Mouse (Mus musculus) layer of hippocampus, adult 2 months (tissue): ENCODE measurements around the gene Arid5a. TPM values are rescaled to one million over a fixed set of nuclear protein-coding genes. Genes with fewer than 3 reads are reported as not detected.

Experiments
- DNase-seq, 2 experiments: peaks; one replicate each; pipeline ENCODE4 v3.0.0; 2022; ENCODE audit warnings: low spot score in 2 of 2
- H3K27ac ChIP-seq: fragments of 200-600 bp; 2 replicates; pipeline ENCODE4 v1.8.1; 2022
- H3K4me3 ChIP-seq: fragments of 200-600 bp; 2 replicates; pipeline ENCODE4 v1.8.1; 2022; ENCODE audit warnings: mild to moderate bottlenecking
- CTCF ChIP-seq: fragments of 200-600 bp; conservative IDR thresholded peaks from 2 replicates; pipeline ENCODE4 v1.8.1; 2022; ENCODE audit warnings: antibody characterized with exemption, mild to moderate bottlenecking, moderate library complexity
- total RNA-seq, 2 experiments: library from RNA; stranded (reverse); gene quantifications; 2 replicates each; pipeline ENCODE4 v1.2.3; 2021

Gene Arid5a
- total RNA-seq, 2 experiments from 2014 or later, result 15.1 to 15.4 TPM

DNA sequence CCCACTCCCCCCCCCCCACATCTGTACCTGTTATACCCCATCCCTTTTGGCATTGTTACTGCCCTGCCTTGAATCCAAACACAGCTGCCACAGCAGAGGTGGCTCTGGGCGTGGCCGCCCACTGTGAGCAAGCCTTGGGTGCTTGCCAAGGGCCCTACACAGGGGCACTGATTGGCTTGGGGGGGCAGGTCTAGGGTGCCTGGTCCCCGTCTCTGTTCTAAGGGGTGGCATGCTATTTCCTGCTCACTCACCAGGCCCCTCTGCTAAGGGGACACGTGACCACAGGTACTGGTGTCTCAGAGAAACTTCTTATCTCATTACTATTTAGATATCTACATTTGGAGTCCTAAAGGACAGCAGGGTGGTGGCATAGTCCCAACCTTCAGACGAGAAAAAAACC lies 35.0 kb upstream of the Arid5a start:
- no peak for TF ChIP-seq CTCF
- H3K27ac ChIP-seq, result no peak overlapping the region
- no peak overlapping the region for H3K4me3 ChIP-seq
- DNase-seq, result no peak

DNA sequence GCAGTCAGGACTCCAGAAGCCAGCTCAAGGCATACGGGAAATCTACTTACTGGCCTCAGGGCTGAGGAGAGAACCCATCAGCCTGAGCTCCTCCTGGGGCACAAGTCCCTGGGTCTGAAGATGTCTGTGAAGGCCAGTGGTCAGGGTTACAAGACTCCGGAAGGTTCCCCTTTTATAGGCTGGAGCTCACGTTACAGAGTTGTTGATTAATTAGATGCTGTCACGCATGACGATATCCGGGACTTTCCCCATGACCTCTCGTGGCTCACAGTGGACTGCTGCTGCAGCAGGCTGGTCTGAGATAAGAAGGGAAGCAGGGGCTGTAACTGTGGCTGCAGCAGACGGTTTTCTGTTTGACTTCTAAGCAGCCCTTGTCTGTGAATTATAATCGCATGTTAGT lies 34.2 kb upstream of the Arid5a start:
- Histone ChIP-seq H3K27ac (no peak overlapping the region; the same call in 1 of the 2 replicates), H3K4me3 (no peak overlapping the region)
- no peak for TF ChIP-seq CTCF
- DNase-seq, result no peak

DNA sequence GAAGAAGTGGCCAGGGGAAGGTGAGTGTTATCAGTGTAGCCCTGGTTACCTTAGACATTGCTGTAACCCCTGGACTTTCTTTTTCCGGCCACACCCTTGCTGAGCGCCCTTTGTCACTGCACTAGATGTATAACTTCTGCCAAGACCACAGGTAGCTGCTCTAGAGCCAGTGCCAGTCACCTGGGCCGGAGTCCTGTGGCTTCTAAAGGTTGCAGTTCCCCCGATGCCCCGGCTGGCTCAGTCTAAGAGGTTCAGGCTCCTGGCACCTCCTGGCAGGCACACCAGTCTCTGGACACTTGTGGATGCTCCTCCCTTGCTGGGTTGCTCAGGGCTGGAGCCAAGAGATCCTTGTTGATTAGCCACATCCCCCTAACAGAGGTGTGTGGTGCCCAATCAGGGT lies 33.1 kb upstream of the Arid5a start, which contains the start of gene Neurl3:
TSS of gene Neurl3 (minus strand) at position 225 of the 400 bp plus-strand sequence.
- TF ChIP-seq CTCF, result no peak
- H3K27ac ChIP-seq, result no peak within 1 kb of the TSS
- no peak within 1 kb of the TSS for H3K4me3 ChIP-seq
- no peak for DNase-seq

DNA sequence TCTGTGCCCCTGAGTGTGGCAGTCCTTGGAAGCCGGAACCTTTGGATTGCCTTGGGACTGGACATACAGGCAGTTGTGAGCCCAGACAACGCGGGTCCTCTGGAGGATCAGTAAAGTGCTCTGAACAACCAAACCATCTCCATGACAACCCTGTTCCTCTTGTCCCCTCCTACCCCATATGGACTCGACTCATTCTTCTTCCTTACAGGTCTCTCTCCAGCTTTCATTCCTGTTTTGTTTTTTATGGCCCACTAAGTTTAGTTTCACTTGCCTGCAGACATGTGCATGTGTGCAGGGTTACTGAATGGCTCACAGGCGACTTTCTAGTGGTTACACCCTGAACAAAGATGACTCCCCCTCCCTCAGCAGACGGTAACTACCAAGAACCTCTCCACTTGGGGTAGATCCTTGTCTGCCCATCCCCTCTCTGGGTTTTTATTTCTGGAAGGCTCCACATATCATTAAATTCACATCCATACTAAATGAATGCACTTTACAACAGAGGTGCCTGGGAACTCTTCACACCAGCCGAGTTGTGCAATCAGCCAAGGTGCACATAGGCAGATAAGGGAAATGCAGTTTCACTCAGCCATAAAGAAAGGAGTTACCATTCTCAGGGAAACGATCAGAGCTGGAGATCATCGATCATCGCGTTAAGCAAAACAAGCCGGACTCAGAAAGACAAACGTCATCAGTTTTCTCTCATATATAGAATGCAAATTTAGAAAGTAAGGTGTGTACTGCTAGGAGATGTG lies 31.7 kb upstream of the Arid5a start:
- no peak for DNase-seq
- TF ChIP-seq CTCF, result no peak
- no peak overlapping the region for H3K27ac ChIP-seq
- no peak overlapping the region for H3K4me3 ChIP-seq

DNA sequence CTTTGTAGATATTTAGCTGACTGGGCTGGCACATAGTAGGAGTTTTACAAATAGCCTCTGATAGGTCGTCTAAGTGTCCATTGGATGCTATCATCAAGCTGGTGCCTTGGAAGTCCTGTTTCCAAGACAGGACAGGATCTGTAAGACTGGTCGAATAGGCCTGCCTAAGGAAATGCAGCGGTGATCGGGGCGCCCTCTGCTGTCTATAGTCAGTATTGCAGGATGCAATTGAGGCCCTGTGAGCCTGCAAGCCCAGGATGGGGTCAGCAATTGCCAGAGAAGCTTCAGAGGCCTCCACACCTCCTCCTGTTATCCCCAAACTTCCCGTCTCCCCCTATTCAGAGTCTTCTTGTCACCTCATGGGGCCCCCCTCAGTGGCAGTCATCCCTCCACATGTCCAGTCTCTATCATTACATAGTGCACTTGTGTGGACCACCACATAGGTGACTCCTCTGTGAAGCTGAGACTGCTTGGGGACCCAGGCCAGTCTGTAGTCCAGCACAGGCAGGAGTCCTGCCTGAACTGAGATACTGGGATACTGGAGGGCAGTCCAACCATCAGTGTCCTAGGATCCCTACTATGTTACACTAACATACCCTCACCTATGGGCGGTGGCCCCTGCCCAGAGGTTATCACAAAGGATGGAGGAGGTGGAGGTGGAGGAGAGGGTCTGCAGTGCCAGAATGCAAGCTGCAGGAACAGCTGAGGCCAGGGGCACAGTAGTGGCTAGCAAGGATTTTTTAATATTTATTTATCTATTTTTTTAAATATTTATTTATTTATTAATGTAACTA lies 30.1 kb upstream of the Arid5a start:
- no peak overlapping the region for H3K27ac ChIP-seq
- no peak overlapping the region for H3K4me3 ChIP-seq
- peak; percentile 95 for TF ChIP-seq CTCF
- DNase-seq, result peak; percentile 49 to 82

DNA sequence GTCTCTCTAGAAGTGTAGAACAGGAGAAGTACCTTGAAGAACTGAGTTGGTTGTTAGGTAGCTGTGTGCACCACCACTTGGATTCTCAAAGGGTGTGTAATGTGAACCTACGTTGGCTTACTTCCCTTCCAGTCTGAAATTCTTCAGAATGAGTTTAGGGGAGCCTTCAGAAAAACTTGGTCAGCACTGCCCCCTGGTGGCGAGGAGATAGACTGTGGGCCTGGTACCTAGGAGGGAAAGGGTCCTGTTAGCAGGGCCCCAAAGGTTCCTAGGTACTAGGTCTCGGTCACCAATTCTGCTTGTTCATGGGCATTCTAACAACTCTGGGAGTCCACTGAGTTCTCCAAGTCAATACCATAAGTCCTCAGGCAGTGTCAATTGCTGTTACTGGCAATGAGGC lies 28.3 kb upstream of the Arid5a start:
- Histone ChIP-seq H3K4me3 (no peak overlapping the region), H3K27ac (no peak overlapping the region)
- peak; percentile 96 for TF ChIP-seq CTCF
- DNase-seq, result peak; percentile 64 to 80

- no peak for TF ChIP-seq CTCF
- no peak for DNase-seq
- Histone ChIP-seq H3K4me3 (no peak overlapping the region), H3K27ac (no peak overlapping the region)
These were observed 26.6 kb upstream of the Arid5a start for GRCm38 (mm10) chr1:36280938-36281337.

GRCm38 (mm10) chr1:36281849-36282248 lies 25.7 kb upstream of the Arid5a start:
- no peak overlapping the region for H3K4me3 ChIP-seq
- no peak overlapping the region for H3K27ac ChIP-seq
- TF ChIP-seq CTCF, result no peak
- DNase-seq, result no peak

DNA sequence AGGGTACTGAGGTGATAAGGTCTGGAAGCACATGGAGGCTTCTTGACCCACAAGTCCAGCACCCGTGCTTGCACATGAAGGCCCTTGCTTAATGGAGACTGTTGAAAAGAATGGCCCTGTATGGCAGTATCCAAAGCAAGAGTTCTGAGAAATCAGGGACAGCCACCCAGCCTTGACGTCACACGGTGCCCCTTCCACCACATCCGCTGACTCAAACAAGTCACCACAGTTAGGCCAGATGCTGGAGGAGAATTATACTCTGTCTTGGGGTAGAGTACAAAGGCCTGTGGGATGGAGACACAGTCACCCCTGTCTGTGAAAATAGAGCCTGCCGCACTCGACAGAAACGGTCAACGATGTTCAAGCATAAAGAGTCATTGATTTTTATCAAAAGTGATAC lies 14.1 kb upstream of the Arid5a start:
- DNase-seq, result no peak
- Histone ChIP-seq H3K27ac (no peak overlapping the region), H3K4me3 (no peak overlapping the region)
- no peak for TF ChIP-seq CTCF

DNA sequence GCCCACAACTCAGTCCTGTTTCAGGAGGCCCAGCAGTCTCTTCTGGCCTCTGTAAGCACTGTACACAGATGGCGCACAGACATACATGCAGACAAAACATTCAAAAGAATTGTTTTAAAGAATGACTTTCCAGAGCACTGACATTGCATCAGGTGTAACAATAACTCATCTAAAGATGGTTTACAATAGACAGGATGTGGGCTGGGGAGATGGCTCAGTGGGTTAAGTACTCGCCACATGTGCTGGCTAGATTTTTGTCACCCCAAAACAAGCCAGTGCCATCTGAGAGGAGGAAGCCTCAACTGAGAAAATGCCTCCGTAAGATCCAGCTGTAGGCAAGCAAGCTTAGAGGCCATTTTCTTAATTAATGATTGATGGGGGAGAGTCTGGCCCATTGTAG lies 13.1 kb upstream of the Arid5a start:
- no peak for TF ChIP-seq CTCF
- Histone ChIP-seq H3K27ac (no peak overlapping the region), H3K4me3 (no peak overlapping the region)
- no peak for DNase-seq

- no peak for TF ChIP-seq CTCF
- Histone ChIP-seq H3K27ac (no peak overlapping the region), H3K4me3 (no peak overlapping the region)
- DNase-seq, result no peak
These were observed 10.9 kb upstream of the Arid5a start for GRCm38 (mm10) chr1:36296466-36297149.

GRCm38 (mm10) chr1:36298107-36298506 lies 9.4 kb upstream of the Arid5a start:
- no peak overlapping the region for H3K27ac ChIP-seq
- no peak for TF ChIP-seq CTCF
- DNase-seq, result no peak

DNA sequence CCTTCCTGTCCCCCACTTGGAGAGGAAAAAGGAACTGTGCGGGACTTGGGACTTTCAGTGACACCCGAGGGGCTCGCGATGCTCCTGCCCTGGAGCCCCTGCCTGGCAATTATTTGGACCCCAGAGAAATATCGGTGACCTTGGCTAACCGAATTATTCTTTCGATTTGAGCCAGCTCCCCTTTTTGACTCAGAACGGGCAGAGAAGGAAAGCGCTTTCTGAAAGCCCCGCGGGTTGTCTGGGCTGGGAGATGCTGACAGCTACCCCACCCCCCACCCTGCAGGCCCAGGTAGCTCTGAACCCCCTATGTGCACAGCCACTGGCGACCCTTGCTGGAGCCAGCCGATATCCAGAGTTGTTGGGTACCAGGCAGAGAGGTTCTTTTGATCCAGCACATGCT lies 8.4 kb upstream of the Arid5a start:
- no peak for TF ChIP-seq CTCF
- DNase-seq, result no peak
- Histone ChIP-seq H3K4me3 (no peak overlapping the region), H3K27ac (no peak overlapping the region)

More at GRCm38 (mm10) chr1:36298107-36298506, 9.4 kb upstream of the Arid5a start:
- no peak overlapping the region for H3K4me3 ChIP-seq

DNA sequence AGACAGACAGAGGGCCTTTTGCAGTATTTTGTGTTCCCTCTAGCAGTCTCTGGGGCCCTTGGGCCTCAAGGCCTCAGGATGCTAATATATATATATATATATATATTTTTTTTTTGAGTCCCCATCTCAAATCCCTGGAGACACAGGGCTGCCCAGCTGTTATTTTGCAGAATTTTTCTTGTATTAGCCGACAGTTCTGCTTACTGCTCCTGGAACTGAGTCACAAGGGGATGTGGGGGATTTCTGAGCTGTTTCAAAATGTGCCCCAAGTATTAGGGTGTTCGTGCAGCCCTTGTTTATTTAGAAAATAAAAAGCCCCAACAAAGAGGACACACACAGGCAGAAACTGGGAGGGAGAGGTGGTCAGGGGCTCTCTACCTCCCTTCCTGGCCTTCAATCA lies 7.9 kb upstream of the Arid5a start:
- no peak for TF ChIP-seq CTCF
- Histone ChIP-seq H3K4me3 (no peak overlapping the region), H3K27ac (no peak overlapping the region)
- no peak for DNase-seq
